Mouse (Mus musculus) brain, embryonic 14.5 days (tissue): ENCODE results near the gene Ston1.

Experiments used
- CTCF ChIP-seq: fragments of 200-500 bp; IDR thresholded peaks from 2 replicates; pipeline ENCODE4 v1.5.1; 2012; ENCODE audit warnings: inconsistent platforms, mild to moderate bottlenecking, moderate library complexity, borderline replicate concordance; ENCODE audit not compliant: insufficient read depth, insufficient read length; ENCODE audit errors: extremely low read depth
- POLR2A ChIP-seq: fragments of 200-500 bp; IDR thresholded peaks from 2 replicates; pipeline ENCODE4 v1.6.1; 2012; ENCODE audit warnings: mild to moderate bottlenecking, inconsistent platforms, borderline replicate concordance; ENCODE audit not compliant: poor library complexity, insufficient read depth, insufficient read length, severe bottlenecking; ENCODE audit errors: extremely low read depth

GRCm38 (mm10) chr17:88629931-88630553, 32.6 kb downstream of the Ston1 start:
- TF ChIP-seq POLR2A (no peak), CTCF (peak; percentile 17; the same call in 1 of the 2 replicates)
